Mouse (Mus musculus) myocyte (in vitro differentiated cells): Measurements from ENCODE around the gene Gm13290.
"Not testable (repeated sequence)": the region's sequence is repeated elsewhere in the genome, so short reads cannot be mapped to it uniquely, and the experiment has no call there.

Experiments
- CEBPB ChIP-seq: IDR thresholded peaks from 2 replicates; pipeline ENCODE4 v1.6.1; 2011; ENCODE audit warnings: mild to moderate bottlenecking, moderate library complexity; ENCODE audit not compliant: poor library complexity, insufficient read depth, severe bottlenecking
- MAX ChIP-seq: IDR thresholded peaks from one replicate; pipeline ENCODE4 v1.6.1; 2011; ENCODE audit warnings: low read depth, mild to moderate bottlenecking, control low read depth
- MYOD1 ChIP-seq, 3 experiments: IDR thresholded peaks; one replicate each; pipeline ENCODE4 v1.6.1; 2011; ENCODE audit warnings: control low read depth in 2 of 3, low read depth in 2 of 3, mild to moderate bottlenecking in 2 of 3, moderate library complexity in 1 of 3; ENCODE audit not compliant: insufficient read length in 2 of 3, control insufficient read depth in 1 of 3
- MYOG ChIP-seq, 3 experiments: IDR thresholded peaks; one replicate each; pipeline ENCODE4 v1.6.1; 2011; ENCODE audit warnings: control low read depth in 2 of 3, low read depth in 2 of 3, mild to moderate bottlenecking in 2 of 3; ENCODE audit not compliant: insufficient read length in 2 of 3, control insufficient read depth in 1 of 3, insufficient read depth in 1 of 3
- POLR2A ChIP-seq: IDR thresholded peaks from one replicate; pipeline ENCODE4 v1.6.1; 2011; ENCODE audit warnings: low read depth, mild to moderate bottlenecking, control low read depth, moderate library complexity; ENCODE audit not compliant: insufficient read length
- POLR2AphosphoS2 ChIP-seq: IDR thresholded peaks from one replicate; pipeline ENCODE4 v1.6.1; 2011; ENCODE audit warnings: low read depth, control low read depth; ENCODE audit not compliant: insufficient read length
- REST ChIP-seq: IDR thresholded peaks from one replicate; pipeline ENCODE4 v1.6.1; 2011; ENCODE audit warnings: mild to moderate bottlenecking, control low read depth, moderate library complexity; ENCODE audit not compliant: insufficient read depth, insufficient read length
- SRF ChIP-seq: IDR thresholded peaks from one replicate; pipeline ENCODE4 v1.6.1; 2011; ENCODE audit warnings: low read depth; ENCODE audit not compliant: control insufficient read depth, insufficient read length
- TCF12 ChIP-seq: IDR thresholded peaks from one replicate; pipeline ENCODE4 v1.6.1; 2011; ENCODE audit warnings: mild to moderate bottlenecking, control low read depth; ENCODE audit not compliant: poor library complexity, insufficient read depth, severe bottlenecking
- USF1 ChIP-seq: IDR thresholded peaks from one replicate; pipeline ENCODE4 v1.6.1; 2011; ENCODE audit warnings: low read depth, mild to moderate bottlenecking, control low read depth, moderate library complexity

DNA sequence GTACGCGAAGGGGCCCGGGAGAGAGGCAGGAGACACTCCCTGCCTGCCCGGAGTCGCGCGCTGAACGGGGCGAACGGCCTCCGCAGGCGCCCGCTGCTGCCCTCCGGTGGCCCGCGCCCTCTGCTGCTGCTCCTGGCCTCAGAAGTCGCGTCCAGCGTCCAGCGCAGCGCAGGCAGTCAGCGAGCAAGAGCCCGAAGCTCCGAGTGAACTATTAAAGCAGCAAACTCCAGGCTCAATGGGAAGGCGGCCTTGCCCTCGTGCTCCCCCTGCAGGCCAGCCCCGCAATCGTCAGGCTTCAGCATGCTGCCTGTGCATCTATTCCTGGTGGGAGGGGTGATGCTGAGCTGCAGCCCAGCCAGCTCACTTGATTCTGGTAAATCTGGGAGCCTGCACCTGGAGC lies 17.6 kb downstream of the Gm13290 start, which contains the start of gene Gm13278:
- TF ChIP-seq POLR2AphosphoS2; POLR2A; USF1; TCF12; MAX; MYOG (IDR thresholded peaks at IDR 0.05; ENCODE audit: control insufficient read depth in 1 of 3, insufficient read depth in 1 of 3, insufficient read length in 2 of 3, low read depth in 2 of 3); REST; MYOD1 (IDR thresholded peaks at IDR 0.05; ENCODE audit: control insufficient read depth in 1 of 3, insufficient read length in 2 of 3, low read depth in 2 of 3); CEBPB; SRF: not testable (repeated sequence)
